Mouse (Mus musculus): ENCODE measurements around the gene Ssbp2. TPM values are rescaled to one million over a fixed set of nuclear protein-coding genes. Genes with fewer than 3 reads are reported as not detected.

The Ssbp2 gene
- total RNA-seq, 2 experiments from 2014 or later, result 18.6 to 26.4 TPM

DNA sequence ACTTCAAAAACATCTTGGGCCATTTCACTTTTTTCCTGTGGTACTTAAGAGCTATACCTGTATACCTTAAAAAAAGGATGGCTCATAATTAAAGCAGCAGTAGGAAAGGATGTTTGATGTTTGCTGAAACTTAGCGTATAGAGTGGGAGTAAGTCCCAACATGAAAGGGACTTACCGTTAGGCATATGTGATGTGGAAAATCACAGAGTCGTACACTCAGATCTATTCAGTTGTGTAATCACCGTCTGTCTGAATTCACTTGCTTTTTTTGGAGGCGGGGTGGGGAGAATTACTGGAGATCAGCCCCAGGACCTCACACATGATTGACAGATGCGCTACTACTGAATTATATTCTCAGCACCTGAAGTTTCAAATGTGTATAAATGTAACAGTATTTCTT is 104.7 kb downstream of the Ssbp2 start:
- Histone ChIP-seq H3K27ac (no peak overlapping the region), H3K4me3 (no peak overlapping the region)
- intact Hi-C loops (cut with DNase I), result no loop called here
- no peak for DNase-seq
- no peak for TF ChIP-seq CTCF (IDR thresholded peaks at IDR 0.05)

DNA sequence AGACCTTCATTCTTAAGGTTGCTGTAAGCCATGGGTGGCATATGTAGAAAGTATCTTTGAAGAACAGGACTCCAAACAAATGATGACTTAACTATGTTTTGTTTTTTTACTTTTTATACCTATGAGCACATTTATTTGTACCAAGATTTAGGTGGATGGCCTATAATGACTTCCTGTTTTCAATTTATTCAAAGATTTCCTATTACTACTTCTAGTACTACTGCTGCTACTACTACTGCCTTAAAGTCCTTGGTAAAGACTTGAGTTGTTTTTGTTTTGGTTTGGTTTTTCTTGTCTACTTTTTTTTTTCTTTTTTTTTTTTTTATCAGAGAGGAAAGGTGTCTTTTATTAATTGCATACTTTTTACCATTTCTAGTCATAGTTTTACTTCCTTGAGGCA is 121.4 kb downstream of the Ssbp2 start:
- no peak for DNase-seq
- Histone ChIP-seq H3K4me3 (no peak overlapping the region), H3K27ac (no peak overlapping the region)
- intact Hi-C loops (cut with DNase I), result no loop called here
- TF ChIP-seq CTCF (IDR thresholded peaks at IDR 0.05), result no peak

DNA sequence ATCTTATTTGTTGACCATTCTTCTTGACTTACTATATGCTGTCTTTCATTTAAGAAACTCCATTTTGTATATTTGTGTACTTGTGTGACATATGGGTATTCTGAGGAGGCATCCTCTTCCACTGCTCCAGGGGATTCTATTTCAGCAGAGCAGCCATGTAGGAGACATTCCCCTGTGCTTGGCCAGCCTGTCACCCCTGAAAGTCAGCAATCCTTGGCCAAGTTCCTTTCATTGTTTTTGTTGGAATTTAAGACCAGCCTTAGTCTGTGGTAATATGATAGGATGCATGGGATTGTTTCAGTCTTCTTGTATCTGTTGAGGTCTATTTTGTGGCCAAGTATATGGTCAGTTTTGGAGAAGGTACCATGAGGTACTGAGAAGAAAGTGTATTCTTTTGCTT is 122.1 kb downstream of the Ssbp2 start:
- no peak overlapping the region for H3K27ac ChIP-seq
- TF ChIP-seq CTCF (IDR thresholded peaks at IDR 0.05), result no peak
- H3K4me3 ChIP-seq, result no peak overlapping the region
- DNase-seq, result no peak
- intact Hi-C loops (cut with DNase I), result no loop called here

DNA sequence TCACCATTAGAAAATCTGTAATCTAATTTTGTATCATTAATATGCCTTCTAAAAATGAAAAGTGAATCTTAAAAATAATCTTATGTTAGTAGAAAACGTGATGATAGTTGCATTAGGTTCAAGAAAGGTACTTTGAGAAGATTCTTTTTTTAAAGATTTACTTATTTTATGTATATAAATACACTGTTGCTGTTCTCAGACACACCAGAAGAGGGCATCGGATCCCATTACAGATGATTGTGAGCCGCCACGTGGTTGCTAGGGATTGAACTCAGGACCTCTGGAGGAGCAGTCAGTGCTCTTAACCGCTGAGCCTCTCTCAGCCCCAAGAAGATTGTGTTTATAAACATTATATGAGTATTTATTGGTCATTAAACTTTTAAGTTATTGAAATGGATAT is 126.3 kb downstream of the Ssbp2 start:
- Histone ChIP-seq H3K27ac (no peak overlapping the region), H3K4me3 (no peak overlapping the region)
- no peak for DNase-seq
- TF ChIP-seq CTCF (IDR thresholded peaks at IDR 0.05), result peak; percentile 14; the same call in 1 of the 2 replicates
- intact Hi-C loops (cut with DNase I), result no loop called here

DNA sequence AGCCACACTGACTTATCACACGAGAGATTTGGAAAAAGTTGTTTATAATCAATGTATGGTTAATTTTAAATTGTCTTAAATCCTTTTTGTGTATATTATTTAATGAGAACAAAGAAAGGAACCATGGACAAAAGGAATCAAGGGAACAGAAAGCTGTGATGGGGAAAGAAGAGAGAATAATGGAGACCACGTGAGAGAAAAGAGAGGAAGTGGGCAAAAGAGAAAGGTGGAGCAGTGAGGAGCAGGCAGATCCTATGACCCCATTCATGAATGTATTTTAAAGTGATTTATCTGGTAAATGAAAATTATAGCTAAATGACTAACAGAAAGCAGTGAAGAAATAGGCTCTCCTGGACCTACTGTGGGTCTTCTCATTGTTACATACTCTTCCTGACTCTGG is 128.4 kb downstream of the Ssbp2 start:
- TF ChIP-seq CTCF (IDR thresholded peaks at IDR 0.05), result no peak
- no peak overlapping the region for H3K4me3 ChIP-seq
- DNase-seq, result no peak
- no peak overlapping the region for H3K27ac ChIP-seq
- intact Hi-C loops (cut with DNase I), result no loop called here

DNA sequence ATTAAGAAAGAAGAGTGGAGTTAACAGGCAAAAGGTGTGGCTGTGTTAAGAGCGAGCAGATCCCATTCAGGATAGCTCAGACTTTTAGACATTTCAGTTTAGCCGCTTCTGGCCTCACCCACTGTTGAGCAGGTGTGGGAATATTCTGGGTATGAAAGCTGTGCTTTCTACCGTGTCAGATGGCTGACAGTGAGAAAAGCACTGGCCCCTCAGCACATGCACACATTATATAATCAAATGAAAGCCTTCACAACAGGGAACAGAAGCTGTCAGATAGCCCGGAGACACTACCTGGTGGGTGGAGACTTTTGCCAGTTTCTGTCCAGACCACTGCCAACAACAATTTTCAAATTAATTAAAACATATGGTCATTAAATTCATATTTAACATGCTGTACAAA is 131.8 kb downstream of the Ssbp2 start:
- Histone ChIP-seq H3K4me3 (no peak overlapping the region), H3K27ac (no peak overlapping the region)
- intact Hi-C loops (cut with DNase I), result no loop called here
- TF ChIP-seq CTCF (IDR thresholded peaks at IDR 0.05), result no peak
- DNase-seq, result no peak

DNA sequence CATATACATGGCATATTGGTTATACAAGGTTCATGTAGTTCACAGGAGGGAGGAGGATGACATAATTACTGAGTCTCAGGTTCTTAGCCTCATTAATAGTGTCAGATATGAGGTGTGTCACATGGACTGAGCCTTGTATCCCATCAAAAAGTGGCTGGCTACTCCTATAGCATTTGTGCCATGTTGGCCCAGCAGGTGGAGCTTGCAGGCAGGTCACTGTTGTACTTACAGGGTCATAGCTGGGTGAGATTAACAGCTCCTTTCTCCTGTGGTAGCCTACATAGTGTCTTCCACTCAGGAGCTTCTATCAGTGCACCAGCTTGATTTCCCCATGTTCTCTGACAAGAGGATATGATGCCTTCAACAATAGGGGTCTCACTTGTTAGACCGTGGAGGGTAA is 135.2 kb downstream of the Ssbp2 start:
- no peak for TF ChIP-seq CTCF (IDR thresholded peaks at IDR 0.05)
- intact Hi-C loops (cut with DNase I), result no loop called here
- H3K27ac ChIP-seq, result no peak overlapping the region
- no peak for DNase-seq
- no peak overlapping the region for H3K4me3 ChIP-seq

DNA sequence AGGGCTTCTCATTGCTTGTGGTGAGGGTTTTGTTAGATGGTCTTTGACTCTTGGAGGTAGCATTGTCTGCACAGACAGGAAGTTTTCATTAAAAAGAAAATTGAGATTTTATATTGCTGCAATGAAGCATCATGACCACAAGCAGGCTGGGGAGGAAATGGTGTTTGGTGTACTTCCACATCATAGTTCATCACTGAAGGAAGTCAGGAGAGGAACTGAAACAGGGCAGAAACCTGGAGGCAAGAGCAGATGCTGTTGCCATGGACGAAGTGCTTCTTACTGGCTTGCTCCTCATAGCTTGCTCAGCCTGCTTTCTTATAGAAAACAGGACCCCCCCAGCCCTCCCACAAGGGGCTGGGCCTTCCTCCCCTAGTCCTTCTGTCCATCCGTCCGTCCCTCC is 139.5 kb downstream of the Ssbp2 start:
- intact Hi-C loops (cut with DNase I), result no loop called here
- Histone ChIP-seq H3K4me3 (no peak overlapping the region), H3K27ac (no peak overlapping the region)
- no peak for DNase-seq
- no peak for TF ChIP-seq CTCF (IDR thresholded peaks at IDR 0.05)

DNA sequence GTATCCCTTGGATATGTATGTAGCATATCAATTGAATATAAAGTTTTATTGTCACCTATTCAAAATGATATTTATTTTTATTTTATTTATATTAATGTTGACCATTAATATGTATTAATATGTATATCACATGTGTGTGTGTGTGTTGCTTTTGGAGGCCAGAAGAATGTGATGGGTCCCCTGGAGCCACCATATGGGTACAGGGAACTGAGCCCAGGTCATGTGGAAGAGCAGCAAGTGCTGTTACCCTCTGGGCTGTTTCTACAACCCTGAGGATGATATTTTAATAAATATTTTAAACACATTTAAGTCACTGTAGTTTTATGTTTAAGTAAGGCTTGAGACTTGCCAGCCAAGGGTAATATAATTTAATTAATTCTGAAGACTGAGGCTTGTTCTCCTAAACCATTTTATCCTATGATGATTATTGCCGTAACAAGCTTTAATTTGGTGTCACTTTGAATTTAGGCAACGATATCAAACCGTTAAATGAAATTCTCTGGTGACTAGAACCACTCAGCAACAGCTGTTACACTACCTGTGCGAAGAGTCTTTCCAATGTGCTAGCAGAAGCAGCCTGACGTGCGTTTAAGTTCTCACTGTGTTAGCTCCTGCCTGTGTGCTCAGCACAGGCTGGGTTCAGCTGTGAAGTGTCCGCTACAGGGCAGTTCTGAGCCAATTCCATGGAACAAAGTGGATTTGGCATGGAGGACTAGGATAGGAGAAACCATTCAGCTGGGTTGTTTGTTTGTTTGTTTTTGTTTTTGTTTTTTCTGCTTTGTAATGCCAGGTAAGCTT is 145.2 kb downstream of the Ssbp2 start:
- no peak for TF ChIP-seq CTCF (IDR thresholded peaks at IDR 0.05)
- no peak for DNase-seq
- no peak overlapping the region for H3K27ac ChIP-seq
- H3K4me3 ChIP-seq, result no peak overlapping the region
- intact Hi-C loops (cut with DNase I), result no loop called here

DNA sequence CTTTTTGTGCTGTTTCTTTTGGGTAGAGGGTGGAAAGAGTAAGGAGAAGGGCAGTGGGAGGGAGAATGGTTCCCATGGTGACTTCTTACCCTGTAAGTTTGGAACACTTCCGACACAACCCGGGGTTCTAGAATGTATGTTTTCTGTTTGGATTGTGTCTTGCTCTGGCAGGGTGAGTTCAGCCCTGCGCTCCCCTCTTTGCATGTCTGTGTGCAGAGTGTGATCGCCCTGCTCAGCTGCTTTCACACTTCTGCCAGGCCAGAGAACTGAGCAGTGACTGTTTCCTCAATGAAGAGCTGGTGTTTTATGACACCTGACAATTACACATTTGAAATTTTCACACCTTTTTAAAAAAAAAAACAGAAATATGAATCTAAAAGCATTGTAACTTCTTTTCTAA is 150.5 kb downstream of the Ssbp2 start:
- Histone ChIP-seq H3K4me3 (no peak overlapping the region), H3K27ac (no peak overlapping the region)
- DNase-seq, result no peak
- TF ChIP-seq CTCF (IDR thresholded peaks at IDR 0.05), result no peak
- intact Hi-C loops (cut with DNase I), result no loop called here

DNA sequence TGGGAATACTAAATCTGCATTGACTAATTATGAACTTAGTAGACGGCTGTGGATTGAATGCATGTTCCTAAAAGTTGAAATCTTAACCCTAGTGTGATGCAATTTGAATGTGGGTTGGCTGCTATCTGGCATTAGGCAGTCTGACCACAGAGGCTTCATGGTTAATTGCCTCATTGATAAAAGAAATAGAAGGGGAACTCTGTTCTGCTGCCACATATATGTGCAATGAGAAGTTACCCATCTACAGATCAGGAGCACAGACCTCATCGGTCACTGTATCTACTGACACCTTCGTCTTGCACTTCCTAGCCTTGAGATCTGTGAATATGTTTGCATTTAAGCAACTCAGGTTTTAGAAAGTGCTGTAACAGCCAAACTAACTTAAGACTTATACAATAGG is 151.8 kb downstream of the Ssbp2 start:
- no peak for DNase-seq
- H3K27ac ChIP-seq, result no peak overlapping the region
- intact Hi-C loops (cut with DNase I), result no loop called here
- H3K4me3 ChIP-seq, result no peak overlapping the region
- TF ChIP-seq CTCF (IDR thresholded peaks at IDR 0.05), result no peak

DNA sequence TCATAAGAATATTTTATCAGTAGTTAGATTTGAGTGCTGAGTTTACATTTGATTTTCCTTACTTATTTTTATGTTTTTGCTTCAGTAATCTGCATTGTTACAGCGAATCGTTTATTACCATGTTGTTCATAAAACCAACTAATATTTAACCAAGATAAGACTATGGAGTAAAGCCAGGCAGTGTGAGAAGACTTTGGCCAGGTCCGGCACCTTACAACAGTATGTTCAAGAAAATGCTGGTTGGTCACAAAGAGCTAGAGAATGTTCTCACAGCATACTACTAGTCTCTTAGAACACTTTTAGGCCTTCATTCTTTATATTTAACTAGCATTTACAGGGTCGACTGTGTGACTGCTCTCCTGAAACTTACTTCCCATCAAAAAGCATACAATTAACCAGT is 152.5 kb downstream of the Ssbp2 start:
- TF ChIP-seq CTCF (IDR thresholded peaks at IDR 0.05), result no peak
- no peak for DNase-seq
- H3K27ac ChIP-seq, result no peak overlapping the region
- intact Hi-C loops (cut with DNase I), result no loop called here
- H3K4me3 ChIP-seq, result no peak overlapping the region

DNA sequence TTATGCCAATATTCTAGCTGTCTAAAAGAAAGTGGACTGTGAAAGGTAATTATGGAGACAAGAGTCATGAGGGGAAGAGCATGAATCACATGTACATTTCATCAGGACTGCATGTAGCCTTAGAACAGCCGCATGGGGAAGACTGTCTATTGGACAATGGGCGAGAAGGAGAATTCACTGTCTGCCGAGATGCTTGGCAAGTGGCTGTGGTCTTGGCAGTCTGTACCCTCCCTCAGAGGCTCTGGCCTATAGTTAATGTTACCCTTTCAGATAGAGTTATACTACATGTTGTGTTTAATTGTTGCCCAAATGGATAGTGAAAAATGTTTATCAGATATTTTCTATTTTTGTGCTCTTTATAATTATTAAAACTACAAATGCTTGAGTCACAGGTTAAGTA is 156.0 kb downstream of the Ssbp2 start:
- no peak for TF ChIP-seq CTCF (IDR thresholded peaks at IDR 0.05)
- Histone ChIP-seq H3K4me3 (no peak overlapping the region), H3K27ac (no peak overlapping the region)
- intact Hi-C loops (cut with DNase I), result no loop called here
- DNase-seq, result no peak

DNA sequence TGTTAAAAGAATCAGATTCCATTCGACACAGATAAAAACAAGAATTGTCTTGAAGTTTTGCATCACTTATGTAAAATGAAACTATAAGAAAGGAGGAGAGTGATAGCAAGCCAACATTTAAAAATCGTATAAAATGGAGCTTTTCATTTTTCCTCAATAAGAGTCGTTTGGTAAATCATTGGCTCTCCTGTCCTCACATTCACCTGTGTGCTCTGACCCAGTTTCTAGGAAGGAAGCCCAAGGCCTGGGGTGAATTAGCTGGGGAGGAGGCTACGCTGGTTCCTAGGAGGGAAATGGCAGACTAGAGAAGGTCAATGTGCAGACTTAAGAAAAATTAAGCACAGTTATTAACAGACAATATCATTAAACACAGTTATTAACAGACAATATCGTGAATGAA is 156.8 kb downstream of the Ssbp2 start:
- intact Hi-C loops (cut with DNase I), result no loop called here
- no peak for TF ChIP-seq CTCF (IDR thresholded peaks at IDR 0.05)
- Histone ChIP-seq H3K4me3 (no peak overlapping the region), H3K27ac (no peak overlapping the region)
- DNase-seq, result no peak

All from gastrocnemius, adult 2 months (tissue).